Mouse (Mus musculus) midbrain, embryonic 10.5 days (tissue): ENCODE results near the gene Nav2. TPM values are rescaled to one million over a fixed set of nuclear protein-coding genes. Genes with fewer than 3 reads are reported as not detected.

Source experiments
- DNase-seq: peaks from one replicate; pipeline ENCODE4 v3.0.0-alpha.2; 2017; ENCODE audit warnings: low spot score
- H3K27ac ChIP-seq: fragments of 300-500 bp; sonication (generic); replicated peaks from 2 replicates; pipeline ENCODE4 v1.5.1; 2016; ENCODE audit warnings: mild to moderate bottlenecking
- H3K27me3 ChIP-seq: fragments of 300-500 bp; sonication (generic); 2 replicates; pipeline ENCODE4 v1.6.1; 2016; ENCODE audit warnings: low read depth, mild to moderate bottlenecking; ENCODE audit not compliant: poor library complexity, severe bottlenecking
- H3K36me3 ChIP-seq: fragments of 300-500 bp; sonication (generic); 2 replicates; pipeline ENCODE4 v1.6.1; 2016; ENCODE audit warnings: mild to moderate bottlenecking, moderate library complexity
- H3K4me1 ChIP-seq: fragments of 300-500 bp; sonication (generic); 2 replicates; pipeline ENCODE4 v1.6.1; 2016
- H3K4me3 ChIP-seq: fragments of 300-500 bp; sonication (generic); 2 replicates; pipeline ENCODE4 v1.5.1; 2016; ENCODE audit warnings: mild to moderate bottlenecking, moderate library complexity
- H3K9me3 ChIP-seq: fragments of 300-500 bp; sonication (generic); replicated peaks from 2 replicates; pipeline ENCODE4 v1.6.1; 2016; ENCODE audit warnings: mild to moderate bottlenecking
- WGBS: fragments of 180-500 bp; shearing (Covaris S2); methylation state at CpG from one replicate; pipeline ENCODE4 v1.1.7; 2016; 5-methylcytosine and 5-hydroxymethylcytosine counted together
- polyA plus RNA-seq: library from polyadenylated mRNA; unstranded; fragments of >200 nt; fragmentation: Nextera tagmentation; extraction: Ambion mirVana; gene quantifications from 2 replicates; pipeline ENCODE4 v1.2.1, GENCODE M21; 2016

Nav2 gene
- polyA plus RNA-seq, 1 experiment from 2014 or later: 13.7 TPM

DNA sequence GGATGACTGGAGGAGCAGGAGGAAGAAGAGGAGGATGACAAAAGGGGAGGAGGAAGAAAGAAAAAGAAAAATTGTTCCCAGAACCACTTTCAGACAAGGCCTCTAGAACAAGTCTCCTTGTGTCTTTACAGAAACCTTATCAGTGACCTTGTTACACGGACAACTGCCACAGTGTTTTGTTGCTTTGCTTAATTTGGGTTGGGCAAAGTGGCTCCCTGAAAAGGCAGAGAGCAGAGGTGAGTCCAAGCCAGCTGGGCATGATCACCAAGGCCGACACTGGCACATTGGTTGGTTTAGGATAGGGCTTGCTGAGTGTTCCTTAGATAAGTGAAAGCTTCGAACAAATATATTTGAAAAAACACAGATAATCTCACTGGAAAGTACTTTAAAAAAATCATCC, 327.3 kb downstream of the Nav2 start:
- H3K27me3 ChIP-seq: no peaks in the 10 kb centered on the region
- WGBS: 74% methylated on average over 3 of the region's 3 CpGs
- H3K4me3 ChIP-seq: no peak overlapping the region
- no peaks in the 10 kb centered on the region for H3K36me3 ChIP-seq
- no peaks in the 10 kb centered on the region for H3K9me3 ChIP-seq
- H3K27ac ChIP-seq: no peak overlapping the region
- no peak for DNase-seq
- peaks cover 3% of the 10 kb centered on the region for H3K4me1 ChIP-seq

GRCm38 (mm10) chr7:49240461-49240860, 331.9 kb downstream of the Nav2 start:
- no peak for DNase-seq
- Histone ChIP-seq H3K27me3 (peaks cover 25% of the 10 kb centered on the region), H3K9me3 (no peaks in the 10 kb centered on the region), H3K36me3 (no peaks in the 10 kb centered on the region), H3K4me1 (peaks cover 16% of the 10 kb centered on the region), H3K4me3 (no peak overlapping the region), H3K27ac (no peak overlapping the region)
- 89% methylated on average over 7 of the region's 7 CpGs for WGBS

DNA sequence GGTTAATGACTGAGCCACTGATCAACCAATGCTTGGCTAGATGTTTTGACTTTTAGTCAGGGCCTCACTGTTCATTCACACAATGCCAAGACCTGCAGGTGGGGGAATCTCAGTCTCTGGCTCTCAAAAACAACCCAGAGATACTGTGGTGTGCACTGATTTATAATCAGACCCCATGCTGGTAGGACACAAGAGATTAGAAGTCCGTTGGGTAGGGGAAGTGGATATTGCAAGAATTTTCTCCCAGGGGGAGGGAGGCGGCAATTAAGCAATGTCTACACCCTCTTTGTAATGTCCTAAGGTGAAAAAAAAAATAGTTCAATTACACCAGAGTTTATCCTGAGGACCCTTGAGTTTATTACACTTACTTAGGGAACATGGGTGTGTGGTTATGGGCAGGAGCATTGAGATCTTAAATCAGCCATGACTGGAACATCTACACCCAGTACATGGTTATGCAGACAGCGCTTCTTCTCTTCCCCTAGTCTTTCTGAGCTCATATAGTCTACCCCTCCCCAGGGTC, 332.8 kb downstream of the Nav2 start:
- H3K27me3 ChIP-seq: peaks cover 29% of the 10 kb centered on the region
- peaks cover 23% of the 10 kb centered on the region for H3K4me1 ChIP-seq
- no peak overlapping the region for H3K27ac ChIP-seq
- DNase-seq: no peak
- no peaks in the 10 kb centered on the region for H3K36me3 ChIP-seq
- H3K9me3 ChIP-seq: no peaks in the 10 kb centered on the region
- 75% methylated on average over 3 of the region's 3 CpGs for WGBS
- H3K4me3 ChIP-seq: no peak overlapping the region

DNA sequence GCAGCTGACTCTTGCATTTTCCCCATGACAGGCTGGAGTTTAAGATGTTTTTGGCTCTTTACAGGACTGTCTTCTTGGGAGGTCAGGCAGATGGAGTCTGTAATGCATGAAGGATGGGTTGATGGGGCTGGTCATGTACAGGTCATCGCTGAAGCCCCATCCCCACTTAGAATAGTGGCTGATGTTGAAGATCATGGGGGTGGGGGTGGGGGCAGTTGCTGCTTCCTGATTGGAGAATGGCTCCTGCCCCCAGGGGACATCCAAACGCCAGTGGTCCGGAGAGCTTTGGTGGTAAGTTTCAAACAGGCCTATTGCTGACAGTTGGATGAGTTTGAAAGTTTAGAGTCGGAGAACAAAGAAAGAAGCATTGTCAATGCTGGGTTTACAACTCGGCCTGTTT, 333.7 kb downstream of the Nav2 start:
- H3K9me3 ChIP-seq: no peaks in the 10 kb centered on the region
- peaks cover 30% of the 10 kb centered on the region for H3K4me1 ChIP-seq
- WGBS: 61% methylated on average over 5 of the region's 5 CpGs
- peaks cover 38% of the 10 kb centered on the region for H3K27me3 ChIP-seq
- no peak for DNase-seq
- H3K4me3 ChIP-seq: no peak overlapping the region
- H3K27ac ChIP-seq: no peak overlapping the region
- no peaks in the 10 kb centered on the region for H3K36me3 ChIP-seq

GRCm38 (mm10) chr7:49243079-49243478, 334.6 kb downstream of the Nav2 start:
- no peak for DNase-seq
- no peak overlapping the region for H3K27ac ChIP-seq
- no peak overlapping the region for H3K4me3 ChIP-seq
- peaks cover 38% of the 10 kb centered on the region for H3K4me1 ChIP-seq
- H3K9me3 ChIP-seq: no peaks in the 10 kb centered on the region
- no peaks in the 10 kb centered on the region for H3K36me3 ChIP-seq
- 82% methylated on average over 4 of the region's 4 CpGs for WGBS
- H3K27me3 ChIP-seq: peaks cover 47% of the 10 kb centered on the region

DNA sequence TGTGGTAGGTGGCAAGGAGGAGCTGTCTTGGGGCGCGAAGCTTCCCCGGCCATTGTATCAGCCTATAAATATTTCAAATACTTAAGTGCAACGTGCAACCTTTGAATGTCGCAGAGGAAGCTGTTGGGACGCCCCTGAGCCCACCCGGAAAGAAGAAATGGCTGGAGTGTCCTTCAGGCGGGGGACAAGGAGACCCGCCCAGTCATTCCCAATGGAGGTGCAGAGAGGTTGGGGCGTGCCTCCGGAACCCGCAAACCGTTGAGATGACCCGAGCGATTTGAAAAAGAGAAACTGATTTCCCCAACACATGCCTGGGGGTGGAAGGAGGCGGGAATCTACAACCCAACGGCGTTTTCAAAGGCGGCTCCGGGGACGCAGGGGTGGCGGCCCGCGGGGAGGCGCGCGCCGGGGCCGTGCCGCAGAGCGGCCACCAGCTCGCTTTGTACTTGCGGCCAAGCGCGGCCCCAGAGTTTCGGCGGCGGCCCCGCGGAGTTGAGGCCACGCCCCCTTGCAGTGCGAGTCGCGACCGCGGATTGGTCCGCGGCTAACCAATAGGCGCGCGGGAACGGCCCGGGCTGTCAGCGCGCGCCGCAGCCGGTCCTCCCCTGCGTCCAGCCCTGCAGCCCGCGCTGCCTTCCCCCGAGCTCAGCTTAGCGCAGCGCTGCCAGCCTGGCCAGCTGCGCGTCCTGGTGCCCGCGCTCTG, 337.2 kb downstream of the Nav2 start:
- Histone ChIP-seq H3K27ac (peak overlapping the region; percentile 95), H3K4me1 (peaks cover 48% of the 10 kb centered on the region), H3K9me3 (no peaks in the 10 kb centered on the region), H3K4me3 (peak overlapping the region; percentile 69), H3K27me3 (peaks cover 67% of the 10 kb centered on the region), H3K36me3 (no peaks in the 10 kb centered on the region)
- peak; percentile 93 for DNase-seq
- WGBS: under 1% methylated on average over 68 of the region's 68 CpGs

DNA sequence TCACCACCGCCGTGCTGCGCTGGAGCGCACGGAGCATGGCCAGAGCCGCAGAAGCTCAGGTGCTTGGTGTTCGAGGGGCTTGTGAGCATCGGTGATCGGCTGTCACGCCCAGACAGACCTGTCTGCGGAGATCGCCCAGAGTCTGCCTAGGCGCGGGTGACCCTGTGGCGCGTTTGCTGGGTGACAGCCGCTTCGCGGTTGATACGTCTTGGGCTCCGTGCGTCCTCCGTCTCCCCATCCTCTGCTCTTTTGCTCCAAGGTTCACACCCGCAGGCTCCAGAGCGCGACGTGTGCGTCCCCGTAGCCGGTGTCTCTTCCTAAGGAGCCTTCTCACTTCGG, 337.7 kb downstream of the Nav2 start:
- Histone ChIP-seq H3K27me3 (peaks cover 63% of the 10 kb centered on the region), H3K27ac (peak overlapping the region; percentile 49), H3K36me3 (no peaks in the 10 kb centered on the region), H3K4me3 (peak overlapping the region; percentile 69), H3K4me1 (peaks cover 44% of the 10 kb centered on the region), H3K9me3 (no peaks in the 10 kb centered on the region)
- DNase-seq: no peak
- under 1% methylated on average over 31 of the region's 31 CpGs for WGBS

DNA sequence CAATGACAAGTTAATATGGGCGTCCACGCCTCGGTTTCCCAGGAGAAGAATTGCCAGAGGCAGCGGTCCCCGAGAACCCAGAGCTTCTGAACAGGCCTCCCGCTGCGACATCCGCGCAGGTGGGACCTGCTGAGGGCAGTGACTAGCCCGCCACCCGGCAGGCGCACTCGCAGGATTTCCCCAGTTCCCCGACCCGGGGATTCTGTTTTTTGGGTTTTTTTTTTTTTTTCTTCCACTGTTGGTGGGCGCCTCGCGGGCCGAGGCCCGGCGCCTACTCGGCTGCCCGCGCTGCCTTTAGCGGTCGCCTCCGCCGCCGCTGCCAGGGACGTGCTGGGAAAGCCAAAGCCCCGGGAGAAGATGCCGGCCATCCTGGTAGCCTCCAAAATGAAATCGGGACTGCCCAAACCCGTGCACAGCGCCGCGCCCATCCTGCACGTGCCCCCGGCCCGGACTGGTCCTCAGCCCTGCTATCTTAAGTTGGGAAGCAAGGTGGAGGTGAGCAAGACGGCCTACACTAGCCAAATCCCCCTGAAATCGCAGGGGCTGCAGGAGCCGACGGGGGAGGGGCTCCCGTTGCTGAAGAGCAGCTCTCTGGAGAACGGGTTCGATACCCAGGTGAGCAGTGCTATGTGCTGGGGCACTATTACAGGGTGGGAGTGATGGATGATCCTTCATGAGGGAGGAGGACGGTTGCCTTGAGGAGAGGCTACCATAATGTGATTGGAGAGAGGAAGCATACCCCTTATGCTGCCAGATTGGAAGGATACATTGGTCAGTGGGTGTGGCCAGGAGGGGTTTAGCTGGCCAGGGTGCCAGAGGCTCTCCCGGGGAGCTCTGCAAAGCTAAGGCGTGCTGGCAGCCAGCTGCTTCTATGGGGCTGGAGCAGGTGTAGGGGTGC, 338.3 kb downstream of the Nav2 start:
- no peaks in the 10 kb centered on the region for H3K36me3 ChIP-seq
- DNase-seq: peak; percentile 34

DNA sequence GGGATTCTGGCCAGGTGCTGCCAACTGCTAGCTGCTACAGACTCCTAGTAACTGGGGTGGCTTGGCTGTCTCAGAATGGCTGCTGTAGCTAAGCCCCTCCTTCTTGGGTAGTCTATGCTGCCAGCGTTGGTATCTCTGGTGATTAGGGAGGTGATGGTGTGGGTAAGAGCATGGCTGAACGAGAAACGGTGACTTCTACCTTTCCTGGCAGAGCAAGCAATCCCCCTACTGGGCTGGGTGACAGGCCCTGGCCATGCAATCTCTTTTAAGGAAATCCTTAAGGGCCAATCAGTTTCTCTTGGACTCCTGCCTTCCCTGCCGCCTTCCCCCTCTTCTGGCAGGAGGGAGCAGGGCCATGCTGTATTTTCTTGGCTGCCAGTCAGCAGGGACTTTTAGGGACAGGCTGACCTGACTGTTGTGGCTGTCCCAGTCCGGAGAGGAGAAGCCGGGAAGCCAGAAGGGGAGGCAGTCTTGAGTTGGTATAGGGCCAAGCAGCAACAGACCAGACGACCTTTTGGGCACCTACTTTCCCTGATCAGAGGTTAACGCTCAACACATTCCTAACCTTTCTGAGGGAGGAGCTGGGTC, 339.3 kb downstream of the Nav2 start:
- Histone ChIP-seq H3K4me3 (0 out of 2 replicates have a peak overlapping the region, but pooled peaks have one; percentile 69), H3K4me1 (peaks cover 43% of the 10 kb centered on the region), H3K27me3 (peaks cover 63% of the 10 kb centered on the region), H3K36me3 (no peaks in the 10 kb centered on the region), H3K9me3 (no peaks in the 10 kb centered on the region), H3K27ac (no peak overlapping the region)
- DNase-seq: no peak
- 42% methylated on average over 8 of the region's 8 CpGs for WGBS

More for the DNA sequence above, 338.3 kb downstream of the Nav2 start:
- Histone ChIP-seq H3K9me3 (no peaks in the 10 kb centered on the region), H3K4me1 (peaks cover 43% of the 10 kb centered on the region), H3K27me3 (peaks cover 63% of the 10 kb centered on the region), H3K27ac (no peak overlapping the region), H3K4me3 (peak overlapping the region; percentile 69)
- 3% methylated on average over 50 of the region's 50 CpGs for WGBS

DNA sequence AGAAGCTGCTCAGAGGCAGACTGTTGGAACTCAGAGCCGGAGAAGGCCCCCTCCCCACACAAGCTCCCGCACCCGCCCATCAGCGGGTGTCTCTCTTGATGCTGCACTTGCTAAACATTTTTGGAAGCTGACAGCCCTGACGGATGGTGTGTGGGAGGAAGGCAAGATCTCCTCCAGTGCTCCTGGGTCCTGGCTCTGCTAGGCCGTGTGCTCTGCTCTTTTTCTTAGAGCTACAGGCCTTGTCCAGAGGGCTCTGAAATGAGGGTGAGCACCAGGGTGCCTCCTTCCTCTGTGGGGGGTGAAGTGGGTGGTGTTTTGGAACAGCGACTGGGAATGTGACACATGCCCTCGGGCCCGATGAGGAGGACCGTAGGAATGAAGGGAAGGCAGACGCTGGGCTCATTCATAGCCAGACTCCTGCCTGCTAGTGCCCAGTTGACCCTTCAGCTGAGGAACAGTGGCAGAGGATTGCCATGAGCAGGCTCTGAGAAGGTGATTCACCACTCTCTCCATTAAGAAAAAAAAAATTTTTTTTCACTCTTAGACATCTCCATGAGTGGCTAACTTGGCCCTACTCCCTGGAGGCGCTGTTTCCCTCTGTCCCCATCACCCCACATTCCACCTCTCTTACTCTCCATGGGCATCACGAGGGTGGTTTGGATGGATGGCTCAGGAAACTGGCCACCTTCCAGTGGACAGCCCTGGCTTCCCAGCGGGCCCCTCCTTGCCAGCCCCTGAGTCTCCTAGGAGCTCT, 340.0 kb downstream of the Nav2 start:
- WGBS: 62% methylated on average over 14 of the region's 14 CpGs
- Histone ChIP-seq H3K36me3 (no peaks in the 10 kb centered on the region), H3K4me3 (no peak overlapping the region), H3K27ac (no peak overlapping the region), H3K27me3 (peaks cover 59% of the 10 kb centered on the region), H3K4me1 (peaks cover 43% of the 10 kb centered on the region), H3K9me3 (no peaks in the 10 kb centered on the region)
- DNase-seq: no peak

- Histone ChIP-seq H3K9me3 (no peaks in the 10 kb centered on the region), H3K4me3 (no peak overlapping the region), H3K4me1 (peaks cover 41% of the 10 kb centered on the region), H3K27me3 (peaks cover 50% of the 10 kb centered on the region), H3K36me3 (no peaks in the 10 kb centered on the region), H3K27ac (no peak overlapping the region)
- WGBS: 93% methylated on average over 2 of the region's 2 CpGs
- DNase-seq: no peak
Measured at GRCm38 (mm10) chr7:49249462-49249861, 340.9 kb downstream of the Nav2 start.

DNA sequence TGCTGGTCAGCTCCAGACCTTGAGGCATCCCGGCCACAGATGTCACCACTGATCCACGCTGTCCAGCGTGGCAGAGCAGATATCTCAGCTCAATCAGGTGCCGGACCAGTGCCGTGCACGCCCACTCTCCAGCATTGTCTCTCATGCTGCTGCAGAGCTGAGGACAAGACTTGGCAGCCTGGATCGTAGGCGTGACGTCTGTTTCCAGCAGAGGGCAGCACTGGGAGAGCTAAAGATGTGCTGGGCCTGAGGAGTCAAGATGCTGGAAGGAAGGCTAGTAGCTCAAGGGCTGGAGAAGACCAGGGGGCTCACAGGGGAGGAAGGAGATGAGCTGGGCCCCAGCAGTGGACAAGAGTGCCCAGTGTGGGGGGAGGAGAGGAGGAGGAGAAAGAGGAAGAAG, 341.5 kb downstream of the Nav2 start:
- 14% methylated on average over 9 of the region's 9 CpGs for WGBS
- H3K27ac ChIP-seq: no peak overlapping the region
- peaks cover 45% of the 10 kb centered on the region for H3K27me3 ChIP-seq
- no peaks in the 10 kb centered on the region for H3K36me3 ChIP-seq
- peak; percentile 84 for DNase-seq
- H3K4me3 ChIP-seq: no peak overlapping the region
- peaks cover 40% of the 10 kb centered on the region for H3K4me1 ChIP-seq
- H3K9me3 ChIP-seq: no peaks in the 10 kb centered on the region
